Mouse (Mus musculus) adrenal gland, adult 18-20 months (tissue): ENCODE data around the gene Slco2b1. TPM values are rescaled to one million over a fixed set of nuclear protein-coding genes. Genes with fewer than 3 reads are reported as not detected.
"Not testable (repeated sequence)": the region's sequence is repeated elsewhere in the genome, so short reads cannot be mapped to it uniquely, and the experiment has no call there.

Source experiments
- DNase-seq, 2 experiments: peaks; one replicate each; pipeline ENCODE4 v3.0.0; 2021 to 2022; ENCODE audit warnings: low spot score in 2 of 2
- long read RNA-seq, 2 experiments: library from polyadenylated mRNA; stranded (forward); transcript quantifications; one replicate each; pipeline ENCODE4 v2.0.0; 2021
- total RNA-seq, 2 experiments: library from RNA; stranded (reverse); gene quantifications; 1 replicate in 1 of 2; 2 replicates in 1 of 2; pipeline ENCODE4 v1.2.3; 2021

The Slco2b1 gene
- total RNA-seq, result 10 to 100 TPM; 21.0 to 25.3 TPM
- long read RNA-seq, experiment 1, full-length matches to known transcripts, result 12 of 16 reads
- long read RNA-seq, experiment 1, partial matches to known transcripts, result 1 of 16 reads
- long read RNA-seq, experiment 1, other reads (novel, unspliced or antisense), result 3 of 16 reads
- long read RNA-seq, experiment 2, full-length matches to known transcripts, result 17 of 40 reads
- long read RNA-seq, experiment 2, partial matches to known transcripts, result 14 of 40 reads
- long read RNA-seq, experiment 2, other reads (novel, unspliced or antisense), result 9 of 40 reads

DNA sequence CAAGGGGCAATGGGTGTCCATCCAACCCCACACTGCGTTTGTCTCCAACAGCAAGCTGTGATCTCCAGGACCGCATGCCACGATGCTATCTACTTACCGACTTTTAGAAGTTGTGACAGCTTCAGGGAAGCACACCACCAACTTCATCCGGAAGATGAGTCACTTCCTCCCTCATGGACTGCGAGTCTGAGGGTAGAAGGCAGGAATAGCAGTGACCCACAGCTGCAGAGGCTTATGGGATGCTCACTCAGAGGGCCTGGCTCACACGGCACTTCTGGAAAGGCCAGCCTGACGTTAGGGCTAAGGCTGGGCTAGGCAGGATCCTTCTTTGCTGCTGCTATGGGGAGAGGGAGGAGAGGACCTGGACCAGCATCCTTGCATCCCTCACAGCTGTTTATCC, at the start of gene Slco2b1:
Slco2b1 (minus strand) TSS at position 175 of the 400 bp plus-strand sequence.
- no peak for DNase-seq

DNA sequence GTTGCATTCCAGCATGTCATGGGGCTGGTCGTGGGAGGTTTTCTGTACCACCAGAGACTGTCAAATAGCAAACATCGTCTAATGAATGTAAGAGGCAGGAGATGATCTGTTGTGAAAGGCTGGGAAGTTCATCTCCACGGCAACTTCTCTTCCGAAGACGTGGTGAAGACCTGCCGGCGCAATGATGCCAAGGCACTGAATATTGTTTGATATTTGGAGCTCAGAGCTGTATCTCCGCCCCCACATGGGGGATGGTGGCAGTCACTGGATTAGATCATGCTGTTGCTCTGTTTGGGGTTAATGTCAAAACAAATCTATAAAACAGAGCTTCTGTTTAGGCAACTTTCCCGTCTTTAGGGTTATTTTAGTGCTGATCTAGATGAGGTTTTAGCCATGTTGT, 28.1 kb upstream of the Slco2b1 start:
- DNase-seq, result no peak

DNA sequence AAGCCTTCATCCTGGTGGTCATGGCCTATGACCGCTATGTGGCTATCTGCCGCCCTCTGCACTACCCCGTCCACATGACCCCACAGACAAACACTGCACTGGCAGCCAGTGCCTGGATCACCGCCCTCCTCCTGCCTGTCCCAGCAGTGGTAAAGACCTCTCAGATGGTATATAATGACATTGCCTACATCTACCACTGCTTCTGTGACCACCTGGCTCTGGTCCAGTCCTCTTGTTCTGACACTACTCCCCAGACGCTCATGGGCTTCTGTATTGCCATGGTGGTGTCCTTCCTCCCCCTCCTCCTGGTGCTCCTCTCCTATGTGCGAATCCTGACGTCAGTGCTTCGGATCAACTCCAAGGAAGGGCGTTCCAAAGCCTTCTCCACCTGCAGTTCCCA, 24.4 kb upstream of the Slco2b1 start:
- not testable (repeated sequence) for DNase-seq

DNA sequence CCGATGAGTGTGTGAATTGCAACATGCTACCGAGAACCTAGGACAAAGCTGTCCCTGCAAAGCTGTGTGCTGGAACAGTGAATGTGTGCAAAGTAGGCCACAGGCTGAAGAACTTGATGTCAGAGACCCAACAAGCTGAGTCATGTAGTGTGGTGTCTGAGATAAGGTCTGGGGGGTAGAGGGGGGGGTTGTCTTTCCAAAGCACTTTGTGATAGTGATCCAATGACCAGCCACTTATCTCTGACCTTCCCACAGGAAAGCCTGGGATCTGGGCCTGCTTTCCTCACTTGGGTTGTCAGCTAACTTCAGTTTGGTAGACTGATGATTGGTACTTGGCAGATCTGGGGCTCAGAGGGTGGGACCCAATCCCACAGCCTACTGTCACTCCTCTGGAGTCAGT, 23.5 kb upstream of the Slco2b1 start:
- no peak for DNase-seq

DNA sequence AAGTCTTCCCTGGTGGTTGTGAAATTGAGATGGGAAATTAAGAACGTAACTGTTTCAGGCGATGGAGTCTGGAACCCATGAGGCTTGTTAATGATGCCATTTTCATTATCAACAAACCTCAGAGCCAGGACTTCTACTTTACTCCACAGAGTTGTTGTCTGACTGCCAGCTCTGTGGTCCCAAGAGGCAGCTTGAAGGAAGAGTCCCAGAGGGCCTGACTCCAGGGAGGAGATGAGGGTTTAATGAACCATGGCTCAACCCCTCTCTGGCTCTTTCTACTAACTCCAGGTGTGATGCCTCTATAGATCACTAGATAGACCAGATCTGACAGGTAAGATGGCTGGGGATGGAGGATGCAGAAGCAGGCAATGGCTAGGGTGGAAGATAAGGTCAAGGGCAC, 18.8 kb upstream of the Slco2b1 start, which contains the start of gene Olfr520:
Olfr520 (plus strand) TSS at position 301 of the 400 bp plus-strand sequence.
- no peak for DNase-seq

DNA sequence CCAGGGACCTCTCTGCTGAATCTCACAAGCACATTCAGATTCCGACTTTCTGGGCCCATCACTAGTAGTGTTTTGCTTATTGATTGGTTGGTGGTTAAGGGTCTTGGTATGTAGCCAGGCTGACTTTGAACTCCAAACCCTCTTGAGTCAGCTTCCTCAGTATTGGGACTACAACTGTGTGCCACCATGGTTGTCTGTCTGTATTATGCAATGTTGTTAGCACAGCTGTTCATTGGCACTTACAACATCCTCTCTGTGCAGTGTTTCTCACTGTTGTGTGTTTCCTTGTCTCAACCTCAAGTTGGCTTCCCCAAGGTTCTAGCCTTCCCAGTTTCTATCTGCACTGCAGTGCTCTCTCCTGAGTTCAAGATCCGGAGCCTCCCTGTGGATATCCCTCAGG, 5.4 kb upstream of the Slco2b1 start:
- no peak for DNase-seq

DNA sequence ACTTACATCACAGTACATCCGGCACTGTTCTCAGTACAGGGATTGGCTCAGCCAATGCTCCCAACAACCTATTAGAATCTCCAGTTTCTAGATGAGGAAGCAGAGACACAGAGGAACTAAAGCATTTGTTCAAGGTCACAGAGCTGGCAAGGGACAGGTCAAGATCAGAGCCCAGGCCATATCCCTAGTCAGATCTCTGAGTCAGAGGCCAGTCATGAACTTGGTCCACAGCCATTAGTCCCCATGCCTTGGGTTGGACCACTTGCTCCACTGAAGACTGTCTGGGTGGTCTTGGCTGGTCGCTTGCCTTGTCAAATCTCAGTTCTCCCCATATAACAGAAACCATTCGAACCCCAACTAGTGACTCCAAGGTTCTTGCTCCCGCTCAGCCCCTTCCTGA, 1.3 kb upstream of the Slco2b1 start:
- no peak for DNase-seq

DNA sequence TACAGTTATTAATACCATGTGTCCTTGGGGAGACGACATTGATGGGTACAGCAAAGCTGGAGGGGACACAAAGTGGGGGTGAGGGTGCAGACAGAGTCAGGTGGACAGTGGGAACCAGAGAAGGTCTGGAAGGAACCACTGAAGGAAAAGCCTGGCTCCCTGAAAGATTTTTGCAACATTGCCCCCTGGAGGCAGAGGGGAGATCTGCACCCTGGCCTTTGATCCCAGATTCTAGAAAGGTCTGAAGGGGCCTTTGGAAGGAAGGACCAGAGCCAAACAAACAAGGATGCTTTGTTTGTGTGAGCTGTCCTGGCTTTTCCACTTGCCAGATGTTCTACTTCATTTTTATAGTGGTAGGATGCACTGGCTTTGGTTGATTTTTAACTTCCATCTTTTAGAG, 664 bp downstream of the Slco2b1 start:
- DNase-seq, result peak; percentile 71 to 72

DNA sequence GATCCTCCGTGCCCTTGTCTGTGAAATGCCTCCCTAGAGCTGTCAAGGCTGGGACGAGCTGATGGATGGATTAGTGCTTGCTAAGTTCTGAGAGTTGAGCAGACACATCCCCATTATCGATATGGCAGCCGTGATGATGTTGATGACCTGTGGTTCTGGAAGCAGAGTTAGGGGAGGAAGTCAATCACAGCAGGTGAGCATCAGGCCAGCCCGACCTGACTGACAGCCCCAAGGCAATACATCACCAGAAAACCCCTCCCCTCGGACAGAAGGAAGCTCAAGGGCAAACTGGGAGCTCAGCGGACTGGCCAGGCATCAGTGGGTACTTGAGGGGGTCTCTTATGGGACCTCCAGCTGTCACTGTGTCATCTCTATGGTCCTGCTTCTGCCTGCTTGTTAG, 1.1 kb downstream of the Slco2b1 start:
- DNase-seq, result no peak

DNA sequence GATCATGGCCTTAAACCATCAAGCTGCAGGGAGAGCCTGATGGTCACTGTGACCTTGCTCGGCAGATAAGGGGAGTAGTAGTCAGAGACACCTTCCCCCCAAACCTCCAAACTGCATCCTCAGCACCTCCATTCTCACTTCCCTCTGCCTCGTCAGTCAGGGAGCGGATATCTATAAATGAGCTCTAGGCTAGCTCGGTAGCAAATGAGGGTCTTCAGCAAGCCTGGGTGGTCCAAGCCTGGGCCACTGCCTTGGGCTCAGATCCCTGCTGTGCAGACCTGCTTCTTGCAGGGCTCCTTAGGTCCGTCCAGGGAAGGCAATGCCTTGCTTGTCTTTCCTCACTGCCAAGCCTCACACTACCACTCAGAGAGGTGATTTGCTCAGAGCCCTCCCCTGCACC, 2.4 kb downstream of the Slco2b1 start:
- DNase-seq, result no peak

DNA sequence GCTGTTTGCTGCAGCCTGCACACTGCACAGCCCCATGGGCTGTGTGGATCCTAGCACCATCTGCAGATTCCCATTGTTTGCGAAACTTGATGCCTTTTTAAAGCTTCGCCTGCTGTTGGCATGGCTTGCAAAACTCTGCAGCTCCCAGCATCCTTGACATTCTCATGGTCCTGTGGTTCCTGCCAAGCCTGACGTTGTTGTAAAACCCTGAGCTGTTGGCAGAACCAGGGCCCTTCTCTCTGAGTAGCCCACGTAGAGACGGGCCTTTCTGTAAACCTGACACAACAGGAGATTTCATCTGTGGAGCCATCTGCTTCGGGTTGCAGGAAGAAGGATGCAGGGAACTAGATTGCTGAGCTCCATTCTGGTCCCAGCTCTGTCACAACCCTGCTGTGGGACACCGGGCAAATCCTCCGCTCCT, 2.8 kb downstream of the Slco2b1 start:
- peak in 1 of 2 experiments; percentile 56 for DNase-seq

DNA sequence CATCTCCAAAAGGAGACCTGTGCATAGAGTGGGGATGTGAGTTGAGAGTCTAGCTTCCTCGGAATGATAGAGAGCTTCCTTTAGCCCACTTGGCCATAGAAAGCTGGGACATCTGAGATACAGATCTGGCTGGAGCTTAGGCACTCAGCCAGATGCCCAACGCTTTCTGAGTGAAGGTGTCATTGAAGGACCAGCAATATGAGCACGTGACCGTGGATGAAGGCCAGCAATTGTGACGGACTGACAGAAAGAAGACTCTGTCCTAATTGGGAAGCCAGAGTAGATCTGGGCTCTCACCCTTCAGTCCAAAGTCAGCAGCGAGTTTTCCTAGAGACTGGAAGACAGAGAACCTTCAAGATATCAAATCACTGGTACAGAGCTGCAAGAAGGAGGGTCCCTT, 3.5 kb downstream of the Slco2b1 start:
- no peak for DNase-seq

DNA sequence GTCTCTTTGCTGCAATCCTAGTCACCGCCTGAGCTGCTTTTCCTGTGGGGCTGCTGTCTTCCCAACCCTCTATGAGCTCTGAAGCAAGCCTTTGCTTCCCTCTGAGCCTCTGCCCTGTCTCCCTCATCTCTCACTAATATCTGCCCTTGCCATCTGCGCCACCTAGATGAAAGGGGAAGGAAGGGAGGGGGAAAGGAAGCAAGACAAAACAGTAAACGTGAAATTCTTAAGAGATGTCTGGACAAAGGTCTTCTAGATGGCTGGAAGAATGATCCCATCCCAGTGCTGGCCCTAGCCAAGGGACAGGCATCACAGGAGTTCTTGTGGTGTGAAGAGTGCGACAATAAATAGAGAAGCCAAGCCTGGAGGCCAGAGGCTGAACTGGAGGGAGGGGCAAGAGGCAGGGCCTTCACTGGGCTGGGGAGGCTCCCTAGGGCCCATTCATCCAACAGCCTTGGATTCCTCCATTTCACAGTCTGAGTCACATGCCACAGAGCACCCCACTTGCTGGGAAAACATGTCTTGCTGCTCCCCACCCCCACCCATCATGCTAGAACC, 4.0 kb downstream of the Slco2b1 start:
- peak; percentile 40 to 71 for DNase-seq

DNA sequence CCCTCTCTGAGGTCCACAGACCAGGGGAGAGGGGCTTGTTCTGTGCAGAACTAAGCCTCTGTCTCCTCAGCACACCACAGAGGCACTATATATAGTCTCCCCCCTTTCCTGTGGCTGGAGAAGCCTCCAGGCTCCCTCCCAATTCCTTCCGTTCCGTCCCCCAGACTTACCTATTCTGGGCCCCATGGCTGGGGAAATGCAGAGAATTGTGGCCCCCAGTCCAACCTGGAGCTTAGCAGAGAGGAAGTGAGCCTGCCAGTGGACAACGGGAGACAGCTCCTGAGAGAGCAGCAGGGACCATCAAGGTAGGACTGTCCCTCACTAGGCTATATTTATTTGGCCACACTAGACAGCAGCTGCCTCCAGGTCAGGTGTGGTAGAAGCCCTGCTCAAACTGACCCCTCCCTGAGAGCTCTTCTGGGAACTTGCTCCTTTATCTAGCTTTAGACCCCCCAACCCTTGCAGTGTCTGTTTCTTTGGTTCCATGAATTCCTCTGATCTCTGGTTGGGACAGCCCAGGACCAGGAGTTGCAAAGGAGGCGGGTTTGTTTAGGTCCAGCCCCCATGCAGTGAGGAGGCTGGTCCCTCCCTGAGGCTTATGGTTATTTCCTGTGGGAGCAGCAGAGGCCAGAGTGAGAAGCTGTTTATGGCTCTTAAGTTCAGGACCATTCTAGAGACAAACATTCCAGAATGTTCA, 4.7 kb downstream of the Slco2b1 start:
- peak in 1 of 2 experiments; percentile 22 for DNase-seq

DNA sequence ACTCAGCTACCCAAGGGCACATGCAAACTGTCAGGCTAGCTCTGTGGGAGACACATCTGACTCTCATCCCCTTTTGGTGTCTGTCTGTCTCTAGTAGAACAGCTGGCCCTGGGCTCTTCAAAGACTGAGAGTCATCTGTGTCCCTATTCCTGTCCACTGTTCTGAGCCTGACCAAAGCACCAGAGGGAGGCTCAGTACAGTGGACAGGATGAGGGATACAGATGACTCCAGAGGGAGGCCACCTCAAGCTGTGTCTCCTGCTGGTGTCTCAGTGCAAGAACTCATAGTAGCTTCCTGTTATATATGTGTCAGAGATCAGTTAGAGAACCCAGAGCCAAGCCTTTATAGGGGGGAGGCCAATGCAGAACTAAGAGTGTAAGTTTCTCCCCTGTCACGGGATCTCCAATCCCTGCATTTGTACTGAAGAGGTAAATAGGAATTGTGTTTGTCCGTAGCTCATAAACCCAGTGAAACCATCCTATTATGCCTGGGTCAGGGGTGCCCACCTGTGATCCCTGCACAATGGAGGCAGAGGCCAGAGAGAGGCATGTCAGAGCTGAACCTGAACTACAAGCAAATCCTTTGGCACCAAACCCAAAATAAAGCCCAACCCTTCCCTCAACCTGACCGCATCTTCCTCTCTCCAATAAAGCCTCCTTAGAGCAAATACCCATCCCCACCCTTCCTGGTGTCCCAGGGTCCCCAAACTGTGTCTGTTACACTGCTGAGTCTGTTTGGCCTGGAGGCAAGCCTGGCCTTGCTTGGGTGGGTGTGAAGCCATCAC, 6.2 kb downstream of the Slco2b1 start:
- peak in 1 of 2 experiments; percentile 12 for DNase-seq

DNA sequence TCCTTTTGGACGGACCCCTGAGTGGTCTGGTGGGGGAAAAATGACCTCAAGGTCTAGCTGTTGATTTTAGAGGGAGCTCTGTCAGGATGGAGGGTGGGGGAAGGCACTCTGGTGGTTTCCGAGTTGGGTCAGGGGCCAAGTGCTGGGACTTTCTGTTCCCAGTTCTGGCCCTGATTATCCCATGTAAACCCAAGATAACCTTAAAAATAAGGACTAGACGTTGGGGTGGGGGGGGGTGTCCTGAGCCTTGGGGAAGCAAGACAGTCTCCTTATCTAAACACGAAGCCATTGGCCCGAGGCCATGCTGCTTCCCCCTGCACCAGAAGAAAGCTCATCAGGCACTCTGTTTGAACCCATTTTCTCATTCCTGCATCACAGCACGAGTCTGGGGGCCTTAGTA, 8.9 kb downstream of the Slco2b1 start:
- DNase-seq, result no peak

DNA sequence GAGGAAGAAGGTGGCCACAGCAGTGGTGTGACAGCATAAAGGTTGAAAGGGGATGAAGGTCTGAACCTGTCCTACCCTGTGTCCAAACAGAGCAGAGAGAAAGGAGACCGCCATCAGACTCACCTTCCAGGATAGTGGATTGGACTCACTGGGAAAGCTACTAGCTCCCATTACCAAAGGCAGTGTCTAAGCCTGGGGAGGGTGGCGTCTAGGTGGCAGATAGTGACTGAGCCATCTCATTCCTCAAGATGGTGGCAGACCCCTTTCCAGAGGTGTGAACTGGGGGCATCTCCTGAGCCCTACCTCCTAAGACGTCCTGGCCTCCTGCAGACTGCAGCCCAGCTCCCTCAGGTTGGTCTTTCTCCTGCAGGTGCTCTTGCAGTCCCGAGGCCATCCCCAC, 10.5 kb downstream of the Slco2b1 start:
- DNase-seq, result no peak

DNA sequence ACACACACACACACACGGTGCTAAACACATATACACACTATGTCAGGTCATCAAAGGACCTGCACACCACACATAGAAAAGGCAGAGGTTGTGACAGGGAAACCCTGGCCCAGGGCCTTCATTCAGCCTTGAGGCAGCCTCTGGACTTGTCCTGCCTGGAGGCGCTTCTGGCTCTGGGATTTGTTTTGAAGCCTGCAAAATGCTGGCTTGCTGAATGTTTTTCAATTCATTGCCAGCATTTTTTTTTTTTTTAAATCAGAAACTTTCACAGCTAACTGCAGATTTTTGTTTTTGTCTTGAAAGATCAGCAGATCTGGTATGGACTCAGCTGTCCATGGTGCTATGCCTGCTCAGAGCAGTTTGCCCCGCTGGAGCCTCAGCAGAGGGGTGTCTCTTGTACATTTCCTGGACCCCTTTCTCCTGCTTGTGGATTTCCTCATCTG, 11.4 kb downstream of the Slco2b1 start:
- DNase-seq, result no peak

DNA sequence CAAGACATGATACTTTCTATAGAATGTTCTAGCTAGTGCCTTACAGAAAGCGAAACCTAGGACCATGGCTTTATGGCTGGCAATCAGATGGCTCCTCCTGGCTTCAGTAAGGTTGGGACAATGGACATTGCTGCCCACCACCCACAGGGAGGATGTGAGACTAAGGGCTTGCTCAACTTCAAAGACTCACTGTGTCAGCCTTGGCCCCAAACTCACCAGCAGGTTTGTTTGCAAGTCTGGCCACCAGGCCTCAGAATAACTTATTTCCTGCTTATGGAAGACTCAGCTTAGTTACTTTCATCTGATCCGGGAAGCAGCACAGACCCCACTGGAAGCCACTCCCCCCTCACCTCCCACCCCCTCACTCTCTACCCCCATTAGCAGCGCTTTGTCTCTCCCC, 12.0 kb downstream of the Slco2b1 start:
- no peak for DNase-seq

DNA sequence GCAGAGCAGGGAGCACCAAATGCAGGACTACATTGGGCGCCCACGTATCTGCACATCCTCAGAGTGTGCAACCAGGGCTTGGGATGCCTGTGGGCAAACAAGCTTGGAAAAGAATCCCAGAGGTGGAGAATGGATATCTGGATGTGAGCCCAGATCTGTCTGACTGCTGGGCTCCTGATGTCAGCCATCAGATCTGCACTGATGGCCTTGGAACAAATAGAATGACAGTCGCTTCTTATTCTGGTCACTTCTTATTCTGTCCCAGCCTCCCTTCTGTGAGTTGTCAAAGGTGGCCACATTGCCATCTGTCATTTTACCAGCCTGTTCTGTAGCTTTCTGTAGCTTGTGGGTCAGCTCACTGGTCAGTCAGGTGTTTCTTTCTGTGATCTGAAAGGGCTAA, 12.6 kb downstream of the Slco2b1 start:
- no peak for DNase-seq

DNA sequence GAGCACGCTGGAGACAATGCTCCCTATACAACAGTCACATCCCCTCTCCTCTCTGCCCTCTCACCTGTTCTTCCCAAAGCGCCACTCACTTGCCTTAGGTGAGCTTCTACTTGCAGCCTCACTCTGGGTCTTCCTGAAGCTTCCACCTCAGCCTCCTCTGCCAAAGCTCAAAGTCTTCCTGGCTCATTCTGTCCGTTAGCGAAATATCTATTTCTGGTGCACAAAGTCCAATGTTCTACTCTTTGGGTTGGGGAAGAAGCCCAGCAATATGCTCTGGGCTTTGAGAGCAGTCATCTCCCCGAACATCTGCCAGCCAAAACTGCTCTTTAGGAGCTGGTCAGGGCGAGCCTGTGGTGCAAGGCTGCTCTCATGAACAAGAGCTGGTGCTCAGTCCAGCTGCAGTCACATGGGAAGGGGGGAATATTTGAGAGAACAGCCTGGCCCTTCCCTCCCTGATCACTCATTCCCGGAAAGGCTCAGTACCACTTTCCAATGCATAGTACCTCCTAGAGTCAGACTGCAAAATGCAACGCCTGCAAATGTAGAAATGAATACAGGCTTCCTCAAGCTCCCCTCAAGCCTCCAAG, 15.6 kb downstream of the Slco2b1 start:
- no peak for DNase-seq
